Mouse (Mus musculus): ENCODE data around the gene Prss41. TPM values are rescaled to one million over a fixed set of nuclear protein-coding genes. Genes with fewer than 3 reads are reported as not detected.
"Not testable (repeated sequence)": the region's sequence is repeated elsewhere in the genome, so short reads cannot be mapped to it uniquely, and the experiment has no call there.

Gene Prss41
- polyA plus RNA-seq (2012; fragmentation: generic; extraction: Trizol) = 0.02 TPM
- long read RNA-seq, experiment 1 = 0 reads
- long read RNA-seq, experiment 2, partial matches to known transcripts = 0 of 1 reads
- long read RNA-seq, experiment 2, other reads (novel, unspliced or antisense) = 0 of 1 reads

DNA sequence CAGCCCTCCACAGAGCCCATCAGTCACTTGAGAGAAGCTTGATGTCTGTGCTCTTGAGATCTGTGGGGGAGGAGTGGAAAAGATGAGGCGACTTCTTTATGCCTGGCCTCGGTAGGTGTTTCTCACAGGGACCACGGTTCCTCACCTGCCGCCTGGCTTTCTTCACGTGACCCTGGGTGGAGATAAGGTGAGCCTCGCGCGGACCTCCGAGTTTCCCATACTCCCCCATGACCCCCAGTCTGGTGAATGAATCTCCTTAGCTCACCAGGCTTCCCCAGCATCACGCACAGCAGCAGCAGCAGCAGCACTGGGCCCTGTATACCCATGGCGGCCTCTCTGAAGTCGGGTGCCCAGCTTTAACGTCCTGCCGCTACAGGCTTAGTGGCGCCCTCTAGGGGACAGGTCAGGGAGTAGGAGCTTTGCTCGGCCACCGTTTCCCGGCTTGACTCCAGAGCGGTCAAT lies at the start of gene Prss41, which contains the start of gene Prss32:
Gene Prss41 (minus strand): TSS at position 361 of the 462 bp plus-strand sequence.
Gene Prss32 (plus strand): TSS at position 44 of the 462 bp plus-strand sequence.
- Histone ChIP-seq H3ac (ENCODE audit: control insufficient read depth, insufficient read length, low read depth) (no peak within 1 kb of the TSS), H3K4me3 (ENCODE audit: insufficient read depth, poor library complexity, severe bottlenecking) (no peak within 1 kb of the TSS), H3K79me3 (ENCODE audit: low read depth) (no peaks in the 10 kb centered on the region), H3K36me3 (ENCODE audit: control insufficient read depth, insufficient read depth) (no peaks in the 10 kb centered on the region), H3K79me2 (ENCODE audit: control insufficient read depth, insufficient read depth) (no peaks in the 10 kb centered on the region), H3K27me3 (ENCODE audit: control insufficient read depth, insufficient read depth, insufficient read length) (no peaks in the 10 kb centered on the region)
- TF ChIP-seq MYOD1 (IDR thresholded peaks at IDR 0.05; ENCODE audit: control insufficient read depth, insufficient read length, low read depth) = no peak
- no peak for TF ChIP-seq MAX (IDR thresholded peaks at IDR 0.05)
- TF ChIP-seq CTCF (IDR thresholded peaks at IDR 0.05; ENCODE audit: control insufficient read depth, insufficient read depth, insufficient read length) = no peak
- TF ChIP-seq MYOG (IDR thresholded peaks at IDR 0.05; ENCODE audit: control insufficient read depth, extremely low read depth, insufficient read length) = no peak
- TF ChIP-seq USF1 (IDR thresholded peaks at IDR 0.05; ENCODE audit: low read depth) = no peak
- no peak for TF ChIP-seq FOSL1 (IDR thresholded peaks at IDR 0.05; ENCODE audit: insufficient read depth, low read length, poor library complexity, severe bottlenecking)
- TF ChIP-seq CEBPB (IDR thresholded peaks at IDR 0.05; ENCODE audit: low read depth) = no peak

GRCm38 (mm10) chr17:23880576-23880975 lies 36.6 kb upstream of the Prss41 start, which contains the start of the genes Dcpp1 and Dcpp2:
Gene Dcpp1, plus strand, starts transcription at chr17:23880876.
Gene Dcpp2, plus strand, starts transcription at chr17:23880880.
- not testable (repeated sequence) for H3K36me3 ChIP-seq (ENCODE audit: control insufficient read depth, insufficient read depth); H3K79me3 ChIP-seq (ENCODE audit: low read depth); H3K4me3 ChIP-seq (ENCODE audit: insufficient read depth, poor library complexity, severe bottlenecking); H3K79me2 ChIP-seq (ENCODE audit: control insufficient read depth, insufficient read depth); H3ac ChIP-seq (ENCODE audit: control insufficient read depth, insufficient read length, low read depth)
- peaks cover 19% of the 10 kb centered on the region for H3K27me3 ChIP-seq (ENCODE audit: control insufficient read depth, insufficient read depth, insufficient read length)

GRCm38 (mm10) chr17:23877166-23877565 lies 33.2 kb upstream of the Prss41 start:
- no peak overlapping the region for H3K4me3 ChIP-seq (ENCODE audit: insufficient read depth, poor library complexity, severe bottlenecking)
- no peaks in the 10 kb centered on the region for H3K79me3 ChIP-seq (ENCODE audit: low read depth)
- no peaks in the 10 kb centered on the region for H3K79me2 ChIP-seq (ENCODE audit: control insufficient read depth, insufficient read depth)
- no peaks in the 10 kb centered on the region for H3K36me3 ChIP-seq (ENCODE audit: control insufficient read depth, insufficient read depth)
- TF ChIP-seq MYOG (IDR thresholded peaks at IDR 0.05; ENCODE audit: control insufficient read depth, extremely low read depth, insufficient read length) = no peak
- TF ChIP-seq USF1 (IDR thresholded peaks at IDR 0.05; ENCODE audit: low read depth) = no peak
- TF ChIP-seq CTCF (IDR thresholded peaks at IDR 0.05; ENCODE audit: control insufficient read depth, insufficient read depth, insufficient read length) = no peak
- no peak for TF ChIP-seq CEBPB (IDR thresholded peaks at IDR 0.05; ENCODE audit: low read depth)
- no peak for TF ChIP-seq MAX (IDR thresholded peaks at IDR 0.05)
- TF ChIP-seq MYOD1 (IDR thresholded peaks at IDR 0.05; ENCODE audit: control insufficient read depth, insufficient read length, low read depth) = no peak
- TF ChIP-seq FOSL1 (IDR thresholded peaks at IDR 0.05; ENCODE audit: insufficient read depth, low read length, poor library complexity, severe bottlenecking) = no peak
- no peak overlapping the region for H3ac ChIP-seq (ENCODE audit: control insufficient read depth, insufficient read length, low read depth)
- H3K27me3 ChIP-seq (ENCODE audit: control insufficient read depth, insufficient read depth, insufficient read length) = peaks cover 19% of the 10 kb centered on the region

DNA sequence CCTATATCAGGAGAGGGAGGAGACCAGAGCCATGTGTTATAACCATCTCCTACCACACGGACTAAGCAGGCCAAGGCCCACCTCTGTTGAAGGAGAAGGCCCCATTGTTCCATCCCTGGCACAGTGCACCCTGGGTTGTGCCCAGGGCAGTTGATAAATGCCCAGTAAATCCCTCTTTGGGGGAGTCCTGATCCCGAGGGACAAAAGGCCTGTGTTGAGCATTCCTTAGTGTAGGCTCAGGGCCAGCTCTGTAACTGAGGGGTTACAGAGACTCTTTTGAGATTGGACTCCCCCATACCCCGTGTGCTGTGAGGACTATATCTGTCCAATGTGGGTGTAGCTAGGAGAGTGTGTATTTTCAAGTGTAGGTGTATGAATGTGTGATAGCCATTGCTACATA lies 32.8 kb upstream of the Prss41 start:
- Histone ChIP-seq H3K27me3 (ENCODE audit: control insufficient read depth, insufficient read depth, insufficient read length) (peaks cover 22% of the 10 kb centered on the region), H3ac (ENCODE audit: control insufficient read depth, insufficient read length, low read depth) (no peak overlapping the region), H3K4me3 (ENCODE audit: insufficient read depth, poor library complexity, severe bottlenecking) (no peak overlapping the region), H3K79me3 (ENCODE audit: low read depth) (no peaks in the 10 kb centered on the region), H3K79me2 (ENCODE audit: control insufficient read depth, insufficient read depth) (no peaks in the 10 kb centered on the region), H3K36me3 (ENCODE audit: control insufficient read depth, insufficient read depth) (no peaks in the 10 kb centered on the region)
- TF ChIP-seq CTCF (IDR thresholded peaks at IDR 0.05; ENCODE audit: control insufficient read depth, insufficient read depth, insufficient read length) (no peak), FOSL1 (IDR thresholded peaks at IDR 0.05; ENCODE audit: insufficient read depth, low read length, poor library complexity, severe bottlenecking) (no peak)

DNA sequence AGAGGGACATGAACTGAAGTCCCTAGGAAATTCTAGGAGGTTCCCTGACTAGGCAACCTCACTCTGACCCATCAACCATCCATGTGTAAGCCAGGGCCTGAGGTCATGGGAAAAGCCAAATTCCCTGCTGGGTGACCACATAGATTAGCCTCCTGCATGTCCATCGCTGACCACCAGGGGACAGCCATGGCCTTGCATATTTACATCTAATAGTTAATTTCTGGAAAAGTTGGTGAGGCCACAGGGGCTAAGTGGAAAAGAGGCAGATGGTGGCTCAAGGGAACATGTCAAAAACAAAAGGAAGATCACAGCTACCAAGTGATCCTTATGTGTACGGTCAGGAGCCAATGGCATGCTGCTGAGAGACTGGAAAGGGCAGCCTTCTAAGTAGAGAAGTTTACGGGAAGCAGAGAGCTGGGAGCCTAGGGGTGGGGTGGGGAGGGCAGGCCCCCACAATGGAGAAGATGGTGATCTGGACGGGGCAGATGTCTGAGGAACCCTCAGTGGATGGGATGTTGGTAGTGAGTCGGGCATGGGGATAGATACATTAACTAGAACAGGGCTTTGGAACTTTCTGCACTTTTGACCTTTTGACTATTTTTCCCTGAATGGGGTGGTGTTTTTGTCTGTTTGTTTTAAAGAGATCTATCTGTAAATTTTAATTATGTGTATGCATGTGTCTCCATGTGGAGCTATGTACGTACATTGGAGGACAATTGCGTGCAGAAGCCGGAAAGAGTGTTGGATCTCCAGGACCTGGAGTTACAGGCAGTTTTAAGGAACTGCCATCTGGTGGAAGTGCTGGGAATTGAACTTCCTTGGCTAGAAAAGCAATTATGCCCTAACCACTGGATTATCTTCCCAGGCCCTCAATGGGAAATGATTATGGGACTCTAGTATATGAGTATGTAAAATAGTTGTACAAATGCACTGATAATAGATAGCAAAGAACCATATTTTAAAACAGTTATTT lies 30.2 kb upstream of the Prss41 start:
- no peak overlapping the region for H3K4me3 ChIP-seq (ENCODE audit: insufficient read depth, poor library complexity, severe bottlenecking)
- H3K79me2 ChIP-seq (ENCODE audit: control insufficient read depth, insufficient read depth) = no peaks in the 10 kb centered on the region
- no peak overlapping the region for H3ac ChIP-seq (ENCODE audit: control insufficient read depth, insufficient read length, low read depth)
- no peaks in the 10 kb centered on the region for H3K79me3 ChIP-seq (ENCODE audit: low read depth)
- H3K36me3 ChIP-seq (ENCODE audit: control insufficient read depth, insufficient read depth) = no peaks in the 10 kb centered on the region
- TF ChIP-seq FOSL1 (IDR thresholded peaks at IDR 0.05; ENCODE audit: insufficient read depth, low read length, poor library complexity, severe bottlenecking) = no peak
- no peak for TF ChIP-seq CEBPB (IDR thresholded peaks at IDR 0.05; ENCODE audit: low read depth)
- no peak for TF ChIP-seq USF1 (IDR thresholded peaks at IDR 0.05; ENCODE audit: low read depth)
- TF ChIP-seq CTCF (IDR thresholded peaks at IDR 0.05; ENCODE audit: control insufficient read depth, insufficient read depth, insufficient read length) = peak; percentile 42
- TF ChIP-seq MYOG (IDR thresholded peaks at IDR 0.05; ENCODE audit: control insufficient read depth, extremely low read depth, insufficient read length) = no peak
- no peak for TF ChIP-seq MYOD1 (IDR thresholded peaks at IDR 0.05; ENCODE audit: control insufficient read depth, insufficient read length, low read depth)
- H3K27me3 ChIP-seq (ENCODE audit: control insufficient read depth, insufficient read depth, insufficient read length) = peaks cover 27% of the 10 kb centered on the region

Data from C2C12 (cell line).